Mouse (Mus musculus): ENCODE data around the gene BC030867.

BC030867 gene

DNA sequence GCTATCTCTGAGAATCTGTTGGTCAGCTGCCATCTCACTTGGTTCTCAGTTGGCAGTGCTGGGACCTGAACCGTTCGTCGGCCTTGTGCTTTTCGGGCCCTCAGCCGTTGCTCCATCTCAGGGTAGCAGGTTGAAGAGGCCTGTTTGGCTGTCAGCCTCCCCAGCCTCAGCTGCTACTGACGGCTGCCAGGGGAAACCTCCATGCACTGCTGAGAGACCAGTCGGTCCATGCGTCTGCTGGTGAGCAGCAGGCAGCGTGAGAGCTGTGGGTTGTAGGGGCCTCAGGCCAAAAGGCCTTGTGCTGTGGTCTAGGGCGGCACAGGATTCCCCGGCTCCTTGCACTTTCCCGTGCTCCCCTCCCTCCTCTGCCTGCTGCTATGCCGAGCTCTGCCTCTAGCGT lies 17.1 kb downstream of the BC030867 start:
- no peak for TF ChIP-seq GATA4 (IDR thresholded peaks at IDR 0.05; ENCODE audit: insufficient replicate concordance, low read length)

DNA sequence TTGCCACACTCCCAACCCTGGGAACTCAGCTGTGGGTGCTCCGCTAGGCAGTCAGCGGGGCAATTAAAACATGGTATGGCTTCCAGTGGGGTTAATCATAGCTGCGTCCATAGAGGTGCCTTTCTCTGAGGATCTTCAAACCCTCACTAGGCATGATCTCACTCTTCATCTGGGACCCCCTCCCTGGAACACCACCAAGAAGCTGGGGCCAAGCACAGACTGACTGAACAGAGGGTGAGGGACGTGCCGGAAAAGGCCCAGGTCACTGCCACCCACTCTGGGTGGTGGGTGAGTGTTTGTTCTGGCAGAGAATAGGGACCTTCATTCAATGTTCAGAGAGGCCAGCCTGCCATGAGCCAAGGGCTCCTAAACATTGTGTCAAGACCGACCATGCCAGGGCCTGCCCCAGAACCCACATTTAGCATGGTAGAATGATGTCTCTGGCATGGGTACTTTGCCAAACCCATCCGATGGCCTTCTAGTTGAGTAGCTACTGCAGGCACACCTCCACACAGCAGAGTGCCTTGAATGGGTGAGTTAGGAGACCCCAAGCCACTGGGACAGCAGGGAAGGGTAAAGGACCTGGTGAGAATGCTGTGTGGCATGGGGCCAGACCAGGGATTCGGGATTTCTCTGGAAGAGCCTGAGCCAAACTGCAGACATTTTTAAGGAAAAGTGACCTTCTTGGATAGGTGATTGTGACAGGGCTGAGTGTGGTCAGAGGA lies 18.1 kb downstream of the BC030867 start:
- no peak for TF ChIP-seq GATA4 (IDR thresholded peaks at IDR 0.05; ENCODE audit: insufficient replicate concordance, low read length)

DNA sequence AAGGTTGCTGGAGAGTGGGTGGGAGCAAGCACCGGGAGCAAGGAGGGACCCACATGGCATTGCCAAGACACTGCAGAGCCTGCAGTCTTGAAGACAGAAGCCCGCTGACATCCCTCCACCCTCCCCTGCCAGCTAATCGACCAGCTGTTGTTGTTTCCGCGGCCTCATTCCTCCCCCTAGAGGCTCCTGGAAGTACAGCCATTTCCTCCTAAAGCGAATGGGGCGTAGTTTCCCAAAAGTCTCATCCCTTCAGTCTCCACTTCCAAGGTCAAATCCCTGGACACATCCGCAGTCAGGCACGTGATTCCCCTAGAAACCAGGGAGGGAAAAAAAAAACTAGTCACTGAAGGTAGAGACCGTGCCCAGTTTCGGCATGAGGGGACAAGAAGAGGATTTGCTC lies 18.8 kb downstream of the BC030867 start:
- TF ChIP-seq GATA4 (IDR thresholded peaks at IDR 0.05; ENCODE audit: insufficient replicate concordance, low read length) = no peak

DNA sequence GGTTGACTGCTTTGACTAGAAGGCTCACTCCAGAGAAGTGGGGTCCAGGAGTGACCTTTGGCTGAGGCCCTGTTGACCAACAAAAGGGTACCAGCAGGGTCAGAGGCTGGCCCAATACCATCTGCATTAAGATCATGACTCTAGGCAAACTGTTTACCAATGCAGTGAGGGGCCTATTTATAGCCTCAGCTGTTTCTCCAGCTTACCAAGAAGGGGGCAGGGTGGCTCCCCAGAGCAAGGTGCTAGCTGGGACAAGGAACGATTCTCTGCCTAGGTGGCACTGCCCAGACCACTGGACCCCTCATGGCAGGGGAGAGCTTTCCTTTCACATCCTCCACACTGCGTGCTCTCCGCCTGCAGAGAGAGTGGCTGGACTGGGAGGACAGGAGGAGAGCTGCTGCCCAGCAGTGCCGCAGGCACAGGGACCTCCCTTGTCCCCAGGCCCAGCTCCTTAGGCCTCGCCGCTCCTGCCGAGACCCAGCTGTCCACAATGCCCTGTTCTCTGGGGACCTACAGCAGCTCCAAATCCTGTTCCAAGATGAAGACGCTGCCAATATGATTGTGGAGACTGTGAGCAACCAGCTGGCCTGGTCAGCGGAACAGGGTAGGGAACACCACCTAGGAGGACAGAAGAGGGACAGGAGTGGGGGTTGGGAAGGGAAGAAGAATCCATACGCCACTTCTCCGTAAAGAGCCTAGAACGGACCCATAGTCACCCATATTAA lies 20.0 kb downstream of the BC030867 start, which contains the start of gene Asb16:
Gene Asb16, plus strand, starts transcription at position 224 of the 725 bp plus-strand sequence.
- TF ChIP-seq GATA4 (IDR thresholded peaks at IDR 0.05; ENCODE audit: insufficient replicate concordance, low read length) = no peak

DNA sequence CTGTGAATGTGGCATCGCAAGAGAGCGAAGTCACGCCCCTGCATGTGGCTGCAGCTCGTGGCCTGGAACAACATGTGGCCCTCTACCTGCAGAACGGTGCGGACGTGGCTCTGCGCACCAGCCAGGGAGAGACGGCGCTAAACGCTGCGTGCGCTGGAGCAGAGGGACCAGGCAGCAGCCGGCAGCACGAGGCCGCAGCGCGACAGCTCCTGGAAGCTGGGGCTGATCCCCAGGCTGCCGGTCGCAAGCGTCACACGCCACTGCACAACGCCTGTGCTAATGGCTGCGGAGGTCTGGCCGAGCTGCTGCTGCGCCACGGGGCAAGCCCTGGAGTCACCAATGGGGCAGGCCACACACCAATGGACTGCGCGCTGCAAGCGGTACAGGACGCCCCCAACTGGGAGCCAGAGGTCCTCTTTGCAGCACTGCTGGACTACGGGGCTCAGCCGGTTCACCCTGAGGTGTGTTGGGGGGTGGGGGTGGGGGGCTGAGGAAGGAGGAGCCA lies 27.8 kb downstream of the BC030867 start:
- TF ChIP-seq GATA4 (IDR thresholded peaks at IDR 0.05; ENCODE audit: insufficient replicate concordance, low read length) = no peak

DNA sequence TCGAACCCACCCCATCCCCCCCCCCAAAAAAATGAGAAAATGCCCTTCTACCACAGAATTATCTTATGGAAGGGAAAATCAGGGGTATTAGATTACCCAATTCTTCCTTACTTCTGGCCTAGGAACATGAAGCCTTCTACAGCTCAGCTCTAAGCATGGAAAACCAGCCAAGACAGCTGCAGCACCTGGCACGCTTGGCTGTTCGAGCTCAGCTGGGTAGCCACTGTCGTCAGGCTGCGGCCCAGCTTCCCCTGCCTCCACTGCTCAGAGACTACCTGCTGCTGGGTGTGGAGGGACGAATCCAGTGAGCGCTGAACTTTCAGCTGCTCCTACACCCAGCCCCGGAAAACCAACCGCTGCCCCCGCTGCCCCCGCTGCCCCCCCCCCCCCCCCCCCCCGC lies 29.1 kb downstream of the BC030867 start:
- no peak for TF ChIP-seq GATA4 (IDR thresholded peaks at IDR 0.05; ENCODE audit: insufficient replicate concordance, low read length)

DNA sequence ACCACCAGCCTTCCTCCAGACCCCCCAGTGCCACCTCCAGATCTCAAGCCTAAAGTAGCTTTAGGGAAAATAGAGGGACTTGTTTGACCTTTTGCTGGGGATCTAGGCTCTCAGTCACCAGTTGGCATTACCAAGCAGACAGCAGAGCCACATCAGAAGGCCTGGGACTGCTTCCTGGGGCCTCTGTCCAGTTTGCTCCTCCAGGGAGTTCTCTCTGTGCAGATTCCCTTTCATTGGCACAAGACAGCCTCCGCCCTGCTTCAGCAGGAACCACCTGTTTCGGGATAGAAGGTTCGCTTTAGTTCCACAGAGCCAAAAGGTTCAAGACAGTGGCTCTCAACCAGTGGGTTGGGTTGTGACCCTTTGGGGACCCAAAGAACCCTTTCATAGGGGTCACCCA lies 30.9 kb downstream of the BC030867 start:
- no peak for TF ChIP-seq GATA4 (IDR thresholded peaks at IDR 0.05; ENCODE audit: insufficient replicate concordance, low read length)

DNA sequence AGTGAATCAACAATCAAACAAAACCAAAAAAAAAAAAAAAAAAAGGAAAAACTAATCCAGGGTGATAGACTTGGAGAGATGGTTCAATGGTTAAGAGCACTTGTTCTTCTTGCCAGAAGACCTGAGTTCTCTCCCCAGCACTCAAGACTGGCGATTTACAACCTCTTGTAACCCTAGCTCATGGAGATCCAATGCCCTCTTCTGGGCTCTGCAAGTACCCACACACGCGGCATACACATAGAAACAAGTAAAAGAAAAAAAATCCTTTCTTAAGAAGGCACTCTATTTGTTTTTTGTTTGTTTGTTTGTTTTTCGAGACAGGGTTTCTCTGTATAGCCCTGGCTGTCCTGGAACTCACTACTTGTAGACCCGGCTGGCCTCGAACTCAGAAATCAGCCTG lies 35.2 kb downstream of the BC030867 start:
- TF ChIP-seq GATA4 (IDR thresholded peaks at IDR 0.05; ENCODE audit: insufficient replicate concordance, low read length) = no peak

DNA sequence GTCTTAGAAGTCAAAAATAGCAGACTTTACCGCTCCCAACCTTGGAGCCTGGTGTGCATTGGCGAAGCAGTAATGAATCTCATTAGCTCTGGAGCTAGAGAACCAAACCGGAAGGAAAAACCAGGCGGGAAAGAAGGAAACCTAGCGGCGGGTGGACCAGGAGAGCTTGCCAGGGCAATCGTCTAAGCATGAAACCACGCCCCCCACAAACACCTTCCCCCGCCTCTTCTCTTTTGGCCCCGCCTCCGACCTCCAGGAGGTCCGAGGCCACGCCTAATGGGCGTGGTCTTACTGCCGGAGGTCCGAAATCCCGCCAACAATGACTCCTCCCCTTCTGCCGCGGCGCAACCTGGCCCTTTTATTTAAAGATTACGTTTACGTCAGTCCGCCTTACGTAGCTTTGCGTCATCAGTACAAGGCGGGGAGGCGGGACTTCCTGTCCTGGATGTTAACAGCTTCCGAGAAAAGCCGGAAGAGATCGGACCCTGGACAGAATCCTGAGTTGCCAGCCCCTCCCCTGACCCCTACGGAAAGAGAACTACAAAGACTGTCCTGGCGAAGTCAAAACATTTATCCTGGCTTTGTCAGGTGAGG lies 35.9 kb downstream of the BC030867 start, which contains the start of gene Tmub2:
Gene Tmub2, plus strand, starts transcription at position 431 of the 594 bp plus-strand sequence.
- 0 out of 2 replicates have a peak, but pooled peaks have one; percentile 13 for TF ChIP-seq GATA4 (IDR thresholded peaks at IDR 0.05; ENCODE audit: insufficient replicate concordance, low read length)

DNA sequence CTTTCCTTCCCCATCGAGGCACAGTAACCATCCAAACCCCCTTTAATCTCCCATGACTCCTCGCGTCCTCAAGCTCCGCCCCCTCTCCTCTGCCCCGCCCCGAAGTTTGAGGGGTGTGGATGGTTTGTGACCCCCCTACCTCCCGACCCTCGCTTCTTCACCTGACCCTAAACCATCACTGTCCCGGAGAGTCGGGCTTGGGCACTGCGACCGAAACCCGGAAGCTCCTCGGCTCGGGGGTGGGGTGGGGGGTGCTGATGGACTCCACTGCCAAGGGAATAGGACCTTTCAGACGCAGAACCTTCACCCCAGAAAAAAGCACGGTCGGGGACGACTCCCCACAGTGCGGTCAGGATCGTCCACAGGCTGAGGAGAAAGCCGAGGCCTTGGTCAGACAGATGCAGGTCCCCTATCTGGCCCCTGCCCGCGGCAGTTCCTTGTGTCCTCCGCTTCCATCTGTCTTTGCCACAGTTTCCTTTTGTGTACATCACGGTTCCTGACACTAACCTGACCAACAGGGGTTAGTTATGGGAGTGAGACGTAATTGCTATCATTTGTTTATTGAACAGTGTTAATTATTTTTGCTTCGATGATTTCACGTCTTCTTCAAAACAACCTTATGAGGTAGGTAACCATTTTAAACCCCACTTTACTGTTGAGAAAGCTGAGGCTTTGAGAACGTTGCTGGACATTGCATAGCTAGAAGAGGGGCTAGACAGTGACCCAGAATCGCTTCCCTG lies 36.6 kb downstream of the BC030867 start:
- no peak for TF ChIP-seq GATA4 (IDR thresholded peaks at IDR 0.05; ENCODE audit: insufficient replicate concordance, low read length)

DNA sequence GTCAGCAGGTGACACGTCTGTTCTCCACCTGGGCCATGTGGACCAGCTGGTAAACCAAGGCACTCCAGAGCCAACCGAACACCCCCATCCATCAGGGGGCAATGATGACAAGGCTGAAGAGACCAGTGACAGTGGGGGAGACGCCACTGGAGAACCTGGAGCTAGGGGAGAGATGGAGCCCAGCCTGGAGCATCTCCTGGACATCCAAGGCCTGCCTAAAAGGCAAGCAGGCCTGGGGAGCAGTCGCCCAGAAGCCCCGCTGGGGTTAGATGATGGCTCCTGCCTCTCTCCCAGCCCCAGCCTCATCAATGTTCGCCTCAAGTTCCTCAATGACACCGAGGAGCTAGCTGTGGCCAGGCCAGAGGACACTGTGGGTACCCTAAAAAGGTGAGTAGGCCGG lies 38.8 kb downstream of the BC030867 start:
- TF ChIP-seq GATA4 (IDR thresholded peaks at IDR 0.05; ENCODE audit: insufficient replicate concordance, low read length) = no peak

DNA sequence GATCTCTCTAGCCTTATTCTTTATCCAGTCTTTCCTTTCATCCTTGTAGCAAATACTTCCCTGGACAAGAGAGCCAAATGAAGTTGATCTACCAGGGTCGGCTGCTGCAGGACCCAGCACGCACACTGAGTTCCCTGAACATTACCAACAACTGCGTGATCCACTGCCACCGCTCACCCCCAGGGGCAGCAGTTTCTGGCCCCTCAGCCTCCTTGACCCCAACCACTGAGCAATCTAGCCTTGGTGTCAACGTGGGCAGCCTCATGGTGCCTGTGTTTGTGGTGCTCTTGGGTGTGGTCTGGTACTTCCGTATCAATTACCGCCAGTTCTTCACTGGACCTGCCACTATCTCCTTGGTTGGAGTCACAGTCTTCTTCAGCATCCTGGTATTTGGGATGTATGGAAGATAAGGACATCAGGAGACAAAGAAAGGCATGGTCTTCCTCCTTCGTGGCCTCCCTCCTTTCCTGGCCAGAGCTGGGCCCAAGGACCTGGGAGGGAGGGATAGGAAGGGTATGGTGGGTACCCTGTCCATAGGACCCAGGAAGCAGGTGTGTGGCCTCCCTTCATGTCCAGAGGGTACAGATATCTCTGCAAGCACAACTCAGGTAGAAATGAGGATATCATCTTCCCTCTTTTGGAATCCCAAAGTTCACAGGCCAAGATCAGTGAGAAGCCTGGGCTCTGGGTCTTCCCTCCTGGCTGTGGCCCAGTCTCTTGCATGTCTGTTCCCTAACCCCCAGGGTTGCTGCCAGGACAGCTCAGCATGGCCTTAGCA lies 39.5 kb downstream of the BC030867 start:
- TF ChIP-seq GATA4 (IDR thresholded peaks at IDR 0.05; ENCODE audit: insufficient replicate concordance, low read length) = no peak

DNA sequence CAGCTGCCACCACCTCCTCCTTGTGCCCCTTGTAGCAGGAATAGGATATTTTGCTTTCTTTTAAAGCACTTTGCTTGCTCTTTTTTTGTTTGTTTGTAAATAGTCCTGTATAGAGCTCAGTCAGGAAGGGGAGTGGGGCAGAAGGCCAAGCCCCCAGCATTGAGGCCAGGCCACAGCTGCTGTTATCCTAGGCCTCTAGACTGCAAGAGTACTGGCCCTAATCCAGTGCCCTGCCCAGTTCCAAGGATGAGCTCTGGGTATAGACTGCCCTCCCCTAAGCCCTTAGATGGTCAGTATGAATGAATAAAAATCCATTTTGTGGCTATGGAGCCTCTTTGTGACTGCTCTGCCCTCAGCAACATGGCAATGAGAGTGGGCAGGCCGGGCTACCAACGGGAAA lies 40.2 kb downstream of the BC030867 start:
- TF ChIP-seq GATA4 (IDR thresholded peaks at IDR 0.05; ENCODE audit: insufficient replicate concordance, low read length) = no peak

DNA sequence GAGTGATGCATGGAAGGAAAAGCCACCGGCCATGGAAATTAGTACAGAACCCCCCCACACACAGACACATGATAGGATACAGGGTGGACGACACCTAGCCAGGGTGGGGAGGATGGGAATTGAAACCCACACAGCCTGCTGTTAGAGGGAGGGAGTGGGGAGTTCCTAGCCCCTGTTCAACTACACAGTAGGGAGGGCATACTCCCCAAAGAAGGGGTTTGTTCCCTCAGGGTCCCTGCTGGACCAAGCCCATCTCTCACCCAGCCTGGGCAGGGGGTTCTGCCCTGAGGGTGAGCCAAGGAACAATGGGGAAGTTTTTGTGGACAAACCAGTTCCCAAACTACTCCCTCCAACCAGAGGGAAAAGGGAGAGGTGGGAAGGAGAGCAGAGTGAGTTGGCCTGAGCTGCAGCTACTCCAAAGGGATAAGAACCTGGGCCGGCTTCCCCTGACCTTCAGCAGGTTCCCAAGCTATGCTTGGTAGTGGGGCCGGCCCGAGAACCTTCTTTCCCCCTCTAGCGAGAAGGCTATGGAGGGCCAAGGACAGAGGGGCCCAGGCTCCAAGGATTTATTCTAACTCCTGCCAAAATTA lies 40.9 kb downstream of the BC030867 start:
- TF ChIP-seq GATA4 (IDR thresholded peaks at IDR 0.05; ENCODE audit: insufficient replicate concordance, low read length) = no peak

All from liver, adult (tissue).